Mouse (Mus musculus) T-helper 2 cell (primary cell): ENCODE data around the gene Tmem170b.

ENCODE experiments used
- in situ Hi-C: fragments of 300-600 bp; cut with MboI, MseI; formaldehyde crosslinking; loops from one replicate; pipeline ENCODE4 v1.15.1; 2025; ENCODE audit warnings: high pct_unique_total_duplicates

The Tmem170b gene

DNA sequence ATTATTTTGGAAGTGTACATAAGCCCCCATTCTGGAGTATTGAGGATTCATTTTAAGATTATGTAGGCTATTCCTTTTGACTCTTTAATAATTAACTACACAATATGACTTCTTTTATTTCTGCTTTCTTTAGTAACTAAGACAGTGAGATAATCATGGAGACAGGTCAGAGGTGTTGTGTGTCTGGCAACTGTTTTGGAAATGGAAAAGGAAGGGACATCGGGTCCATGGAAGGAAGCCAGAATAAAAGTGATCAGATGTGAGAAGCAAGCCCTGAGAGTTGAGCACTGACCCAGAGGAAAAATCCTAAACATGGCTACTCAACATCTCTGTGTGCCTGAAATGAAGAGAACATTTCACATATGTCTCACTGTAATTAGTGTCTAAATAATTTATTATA is 5.3 kb downstream of the Tmem170b start:
- in situ Hi-C loops, result loop anchor here (10.0 kb wide), 1 partner anchor 1424 kb away; no protein-coding TSS in a partner anchor

- in situ Hi-C loops, result loop anchor here (10.0 kb wide), 1 partner anchor 1420 kb away; no protein-coding TSS in a partner anchor
Measured at GRCm38 (mm10) chr13:41614539-41614938, 8.8 kb downstream of the Tmem170b start.

DNA sequence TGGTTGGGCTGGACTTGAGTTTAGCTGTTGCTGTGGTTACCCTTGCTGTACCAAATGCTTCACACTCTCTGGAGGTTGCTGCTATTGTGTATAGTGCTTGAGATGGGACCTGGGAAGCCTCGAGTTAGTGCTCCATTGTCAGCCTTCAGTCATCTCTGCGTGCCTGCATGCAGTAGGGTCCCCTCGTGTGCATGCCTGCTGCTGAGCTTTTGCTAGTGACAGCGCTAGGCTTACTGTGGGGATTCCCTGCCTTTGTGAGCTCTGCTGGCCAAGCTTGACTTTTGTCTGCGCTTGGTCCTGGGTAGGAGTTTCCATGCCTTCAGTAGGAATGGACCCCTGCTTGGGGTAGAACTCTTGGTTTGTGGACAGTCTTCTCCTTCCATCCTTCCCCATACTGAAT is 9.3 kb downstream of the Tmem170b start:
- in situ Hi-C loops, result loop anchor here (10.0 kb wide), 1 partner anchor 1420 kb away; no protein-coding TSS in a partner anchor

DNA sequence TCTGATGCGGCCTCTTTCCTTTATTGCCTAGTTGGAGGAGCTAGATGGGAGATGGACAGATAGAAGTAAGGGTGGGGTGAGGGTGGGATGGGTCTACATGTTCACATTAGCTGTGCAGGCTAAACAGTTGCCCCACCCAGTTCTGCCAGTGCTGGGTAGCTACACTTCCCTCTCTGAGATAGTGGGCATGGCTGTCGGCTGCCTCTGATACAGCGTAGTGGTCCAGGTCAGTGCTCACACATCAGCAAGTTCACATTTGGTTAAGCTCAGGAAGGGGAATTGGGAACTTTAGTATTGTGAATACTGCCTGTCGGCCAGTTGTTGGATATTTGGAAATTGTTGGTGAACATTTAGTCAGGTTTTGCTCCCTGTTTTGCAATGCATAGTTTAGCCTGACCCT is 13.8 kb downstream of the Tmem170b start:
- in situ Hi-C loops, result loop anchor here (10.0 kb wide), 1 partner anchor 1415 kb away; no protein-coding TSS in a partner anchor

GRCm38 (mm10) chr13:41620132-41620531 is 14.4 kb downstream of the Tmem170b start:
- in situ Hi-C loops, result no loop called here

DNA sequence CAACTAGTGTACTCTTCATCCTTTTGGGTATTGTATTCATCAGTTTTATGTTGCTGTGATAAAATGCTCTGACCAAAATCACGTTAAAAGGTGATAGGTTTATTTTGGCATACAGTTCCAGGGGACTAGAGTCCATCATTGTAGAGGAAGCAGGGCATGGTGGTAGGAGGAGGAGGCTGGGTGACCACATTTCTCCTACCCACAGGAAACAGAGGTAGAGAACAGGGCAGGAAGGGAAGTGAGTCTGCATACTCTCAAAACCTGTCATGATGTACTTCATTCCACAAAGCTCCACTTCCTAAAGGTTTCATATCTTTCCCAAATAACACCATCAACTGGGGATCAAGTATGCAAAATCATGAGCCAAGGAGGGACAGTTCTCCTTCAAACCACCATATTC is 18.4 kb downstream of the Tmem170b start:
- in situ Hi-C loops, result no loop called here

- in situ Hi-C loops, result no loop called here
Measured at GRCm38 (mm10) chr13:41625248-41625647, 19.5 kb downstream of the Tmem170b start.

- in situ Hi-C loops, result no loop called here
Measured at GRCm38 (mm10) chr13:41627277-41627916, 21.7 kb downstream of the Tmem170b start.

DNA sequence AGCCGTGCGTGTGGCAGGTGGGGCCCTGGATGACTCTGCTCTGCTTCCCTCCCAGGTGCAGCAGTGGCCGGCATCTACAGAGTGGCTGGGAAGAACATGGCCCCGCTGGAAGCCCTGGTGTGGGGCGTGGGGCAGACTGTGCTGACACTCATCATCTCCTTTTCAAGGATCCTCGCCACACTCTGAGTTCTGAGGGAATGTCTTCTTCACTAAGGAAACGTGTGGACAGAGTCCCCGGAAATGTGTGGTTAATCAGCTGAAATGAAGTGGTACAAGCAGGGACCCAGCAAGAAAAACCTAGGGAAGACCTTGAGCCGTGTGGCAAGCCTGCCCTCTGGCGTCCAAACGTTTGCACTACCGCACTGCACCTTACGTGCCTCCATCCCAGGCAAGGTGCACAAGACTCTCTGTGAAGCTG is 28.7 kb downstream of the Tmem170b start:
- in situ Hi-C loops, result no loop called here

DNA sequence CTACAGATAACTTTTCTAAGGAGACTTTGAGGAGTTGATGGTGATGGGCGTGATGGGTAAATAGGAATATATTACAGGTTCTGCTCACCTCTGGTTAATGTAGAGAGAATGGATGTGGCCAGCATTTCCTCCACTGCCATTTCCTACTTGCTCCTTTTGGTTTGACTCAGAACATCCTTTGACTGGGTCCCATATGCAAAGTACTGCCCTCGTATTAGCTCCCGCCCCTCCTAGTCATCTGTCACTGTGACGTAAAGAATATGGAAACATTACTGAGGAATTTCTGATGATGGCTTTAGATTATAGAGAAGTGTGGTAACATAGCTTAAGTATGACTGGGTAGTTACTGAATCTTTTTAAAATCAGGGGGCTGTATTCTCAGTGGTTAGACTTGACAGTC is 32.4 kb downstream of the Tmem170b start:
- in situ Hi-C loops, result no loop called here

DNA sequence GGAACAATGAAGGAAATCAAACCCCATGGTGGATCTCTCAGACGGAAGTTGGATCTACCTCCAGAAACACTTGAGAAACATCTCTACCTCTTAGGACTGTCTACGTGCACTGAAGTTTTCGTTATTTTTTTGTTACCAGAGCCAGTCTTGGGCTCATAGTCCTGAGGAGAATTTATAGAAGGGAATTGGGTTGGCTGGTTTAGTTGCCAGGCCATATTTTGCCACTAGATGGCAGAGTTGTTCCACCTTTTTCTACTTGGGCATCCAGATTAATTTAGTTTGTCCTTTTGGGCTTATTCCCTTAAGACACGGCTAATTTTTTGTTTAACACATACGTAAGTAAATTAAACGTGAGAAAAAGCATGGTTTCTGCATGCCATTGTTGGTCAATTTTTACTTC is 37.1 kb downstream of the Tmem170b start:
- in situ Hi-C loops, result loop anchor here (5.0 to 10.0 kb wide), 2 partner anchors 422 to 659 kb away; partner anchors contain the start of gene Edn1

DNA sequence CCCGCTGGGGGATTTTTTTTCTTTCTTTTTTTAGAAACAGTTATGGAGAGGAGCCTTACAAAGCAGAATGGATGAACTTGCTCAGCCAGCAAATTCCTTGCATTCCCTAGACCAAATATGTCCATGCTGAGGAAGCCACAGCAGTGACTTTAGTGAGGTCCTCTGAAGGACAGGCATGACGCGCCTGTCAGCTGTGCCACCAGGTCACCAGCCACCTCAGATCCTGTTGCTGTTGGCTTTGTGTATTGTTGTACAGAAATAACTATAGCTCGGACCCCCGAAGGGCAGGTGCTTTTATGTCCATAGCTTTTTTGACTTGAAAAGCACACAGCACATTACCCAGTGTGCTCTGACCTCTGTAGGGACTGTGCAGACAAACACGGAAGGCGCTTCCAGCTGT is 38.1 kb downstream of the Tmem170b start:
- in situ Hi-C loops, result loop anchor here (5.0 to 10.0 kb wide), 2 partner anchors 421 to 659 kb away; partner anchors contain the start of gene Edn1

DNA sequence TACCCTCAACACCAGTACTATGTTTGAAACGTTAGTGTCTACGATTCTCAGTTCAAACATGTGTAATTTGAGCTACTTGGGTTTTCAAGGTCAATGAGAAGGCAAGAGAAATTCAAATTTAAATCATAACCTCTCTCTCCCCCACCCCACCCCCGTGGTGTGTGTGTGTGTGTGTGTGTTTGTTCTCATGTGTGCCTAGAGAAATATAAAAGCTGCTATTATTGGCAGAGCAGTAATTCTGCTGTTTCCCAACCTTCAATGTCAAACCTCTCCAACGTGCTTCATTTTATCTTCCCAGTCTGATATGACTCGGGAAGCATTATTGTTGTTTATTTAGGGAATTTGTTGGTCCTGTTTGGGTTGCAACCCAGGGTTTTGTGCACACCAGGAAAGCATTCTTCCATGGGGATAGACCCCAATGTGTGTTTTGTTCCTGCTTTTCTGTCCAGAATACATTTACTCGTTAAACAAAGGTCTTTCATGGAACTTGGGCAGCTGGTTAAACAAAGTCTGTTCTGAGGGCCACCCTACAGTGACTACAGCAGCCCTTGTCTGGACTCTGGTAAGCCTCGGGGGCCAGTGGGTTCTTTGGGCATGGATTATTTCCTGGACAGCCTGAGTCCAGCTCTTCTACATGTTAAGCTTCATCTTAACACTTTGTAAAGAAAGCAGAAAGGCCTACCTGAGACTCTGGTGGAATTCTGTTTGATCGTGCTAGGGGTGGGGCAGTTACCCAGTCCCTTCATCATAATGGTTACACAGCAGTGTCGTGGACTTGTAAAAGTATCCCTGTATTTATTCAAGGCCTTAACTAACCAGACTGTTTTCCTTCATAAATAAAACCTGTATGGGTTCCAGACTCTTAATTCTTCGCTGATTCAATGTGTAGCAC is 39.1 kb downstream of the Tmem170b start:
- in situ Hi-C loops, result loop anchor here (5.0 to 10.0 kb wide), 2 partner anchors 420 to 657 kb away; partner anchors contain the start of gene Edn1

GRCm38 (mm10) chr13:41645483-41645859 is 39.8 kb downstream of the Tmem170b start:
- in situ Hi-C loops, result loop anchor here (10.0 kb wide), 1 partner anchor 419 kb away; no protein-coding TSS in a partner anchor

DNA sequence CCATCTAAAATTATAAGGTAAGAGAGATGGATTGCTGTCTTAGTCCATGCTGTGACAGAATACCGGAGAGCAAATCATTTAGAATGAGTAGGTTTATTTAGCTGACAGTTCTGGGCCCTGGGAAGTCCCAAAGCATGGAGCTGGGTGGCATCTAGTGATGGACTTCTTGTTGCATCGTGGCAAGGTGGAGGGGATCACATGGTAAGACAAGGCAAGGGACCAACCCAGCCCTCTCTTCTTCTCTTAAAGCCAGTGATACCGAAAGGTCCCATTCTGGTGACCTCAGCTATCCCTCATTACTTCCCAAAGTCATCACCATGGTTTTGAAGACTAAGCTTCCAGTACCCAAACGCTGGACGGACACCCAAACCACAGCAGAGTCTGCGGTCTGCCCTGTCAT is 42.3 kb downstream of the Tmem170b start:
- in situ Hi-C loops, result loop anchor here (10.0 kb wide), 1 partner anchor 417 kb away; no protein-coding TSS in a partner anchor

DNA sequence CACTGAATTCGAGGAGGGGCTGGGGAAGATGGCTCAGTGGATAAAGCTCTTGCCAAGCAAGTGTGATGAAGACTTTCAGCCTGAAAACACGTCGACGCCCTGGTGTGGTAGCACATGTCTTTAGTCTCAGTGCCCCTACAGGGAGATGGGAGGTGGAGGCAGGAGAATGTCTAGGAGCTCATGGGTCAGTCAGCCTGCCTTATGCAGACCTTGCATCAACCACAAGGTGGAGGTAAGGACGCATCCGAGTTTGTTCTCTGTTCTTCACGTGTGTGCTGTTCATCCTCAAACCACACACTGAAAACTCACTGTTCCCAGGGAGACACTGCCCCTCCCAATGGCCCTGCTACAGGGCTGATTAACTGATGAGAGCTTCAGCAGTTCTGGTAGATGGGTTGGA is 45.0 kb downstream of the Tmem170b start:
- in situ Hi-C loops, result loop anchor here (5.0 to 25.0 kb wide), 2 partner anchors 37 to 1612 kb away; no protein-coding TSS in a partner anchor

DNA sequence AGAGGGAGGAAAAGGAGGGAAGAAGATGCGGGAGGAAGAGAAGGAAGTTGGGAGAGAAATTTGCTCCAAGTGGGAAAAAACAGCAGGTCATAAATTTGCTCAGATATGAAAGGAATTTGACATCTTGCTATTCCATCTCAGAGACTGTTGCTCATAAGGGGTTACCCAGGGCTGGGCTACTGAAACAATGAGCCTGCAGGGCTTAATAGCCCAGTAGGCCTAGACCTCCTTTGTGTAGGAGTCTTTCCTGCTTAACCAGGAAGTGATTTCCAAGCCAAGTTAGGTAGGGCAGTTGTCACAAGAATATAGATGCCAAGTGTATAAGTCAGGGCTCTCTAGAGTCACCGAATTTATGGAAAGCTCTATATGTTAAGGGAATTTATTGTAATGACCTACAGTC is 48.1 kb downstream of the Tmem170b start:
- in situ Hi-C loops, result loop anchor here (5.0 to 25.0 kb wide), 2 partner anchors 34 to 1609 kb away; no protein-coding TSS in a partner anchor

GRCm38 (mm10) chr13:41655576-41656090 is 49.9 kb downstream of the Tmem170b start:
- in situ Hi-C loops, result loop anchor here (25.0 kb wide), 1 partner anchor 1607 kb away; no protein-coding TSS in a partner anchor

DNA sequence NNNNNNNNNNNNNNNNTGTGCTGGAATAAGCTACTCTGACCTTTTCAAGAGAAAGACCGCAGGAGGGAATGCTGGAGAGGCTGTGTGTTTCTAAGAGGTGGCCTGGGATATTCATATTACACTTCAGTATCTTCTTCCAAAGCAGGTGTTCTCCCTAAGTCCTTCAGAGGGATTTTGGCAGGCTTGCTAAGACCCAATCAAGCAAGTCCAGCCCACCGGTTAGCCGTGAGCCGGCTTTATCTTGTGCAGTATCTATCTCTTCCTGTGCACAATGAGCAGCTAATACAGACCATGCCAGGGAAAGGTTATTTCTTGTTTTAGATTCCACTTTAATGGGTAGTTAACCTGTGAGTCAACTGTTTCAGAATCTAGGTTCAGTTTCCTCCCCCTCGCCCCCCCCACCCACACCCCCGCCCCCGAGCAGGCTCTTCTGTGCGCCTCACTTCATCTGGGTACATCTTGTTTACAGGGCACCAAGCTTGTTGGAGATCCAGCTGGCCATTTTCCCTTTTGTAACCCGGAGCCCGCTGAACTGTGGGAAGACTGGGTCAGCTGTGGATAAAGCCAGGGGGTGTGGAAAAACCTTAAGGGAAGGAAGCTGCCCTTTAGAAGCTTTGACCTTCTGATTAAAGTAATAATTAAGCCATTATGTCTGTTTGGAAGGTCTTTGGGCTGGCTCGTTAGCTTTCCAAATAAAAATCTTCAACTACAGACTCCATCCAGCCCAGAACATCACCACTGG is 54.5 kb downstream of the Tmem170b start:
- in situ Hi-C loops, result loop anchor here (25.0 kb wide), 1 partner anchor 1602 kb away; no protein-coding TSS in a partner anchor

GRCm38 (mm10) chr13:41661116-41661515 is 55.4 kb downstream of the Tmem170b start:
- in situ Hi-C loops, result loop anchor here (25.0 kb wide), 1 partner anchor 1601 kb away; no protein-coding TSS in a partner anchor
